Mouse (Mus musculus) neural tube, embryonic 11.5 days (tissue): ENCODE measurements around the gene Tnik. TPM values are rescaled to one million over a fixed set of nuclear protein-coding genes. Genes with fewer than 3 reads are reported as not detected.

Experiments used
- ATAC-seq: fragments of 200-750 bp; cut with Nextera tagmentation; 2 replicates; pipeline ENCODE4 v1.8.0; 2017; ENCODE audit warnings: moderate number of reproducible peaks, mild to moderate bottlenecking, moderate TSS enrichment, moderate library complexity; ENCODE audit not compliant: insufficient read depth, low FRiP score, low TSS enrichment
- DNase-seq: peaks from one replicate; pipeline ENCODE4 v3.0.0-alpha.2; 2015; ENCODE audit warnings: low spot score
- H3K27ac ChIP-seq: fragments of 300-500 bp; sonication (generic); 2 replicates; pipeline ENCODE4 v1.5.1; 2014; ENCODE audit warnings: low read depth, mild to moderate bottlenecking, low read length
- H3K27me3 ChIP-seq: fragments of 300-500 bp; sonication (generic); 2 replicates; pipeline ENCODE4 v1.6.1; 2014; ENCODE audit warnings: mild to moderate bottlenecking, low read length, mixed read lengths; ENCODE audit not compliant: control insufficient read depth, insufficient read depth
- H3K36me3 ChIP-seq: fragments of 300-500 bp; sonication (generic); 2 replicates; pipeline ENCODE4 v1.6.1; 2014; ENCODE audit warnings: mild to moderate bottlenecking, low read length, moderate library complexity, mixed read lengths; ENCODE audit not compliant: control insufficient read depth, insufficient read depth
- H3K4me1 ChIP-seq: fragments of 300-500 bp; sonication (generic); 2 replicates; pipeline ENCODE4 v1.6.1; 2014; ENCODE audit warnings: low read length, mixed read lengths; ENCODE audit not compliant: control insufficient read depth, insufficient read depth
- H3K4me2 ChIP-seq: fragments of 300-500 bp; sonication (generic); 2 replicates; pipeline ENCODE4 v1.6.1; 2014; ENCODE audit warnings: low read depth, mild to moderate bottlenecking, moderate library complexity
- H3K4me3 ChIP-seq: fragments of 300-500 bp; sonication (generic); 2 replicates; pipeline ENCODE4 v1.5.1; 2014; ENCODE audit warnings: low read depth, low read length
- H3K9ac ChIP-seq: fragments of 300-500 bp; sonication (generic); 2 replicates; pipeline ENCODE4 v1.6.1; 2014; ENCODE audit warnings: mild to moderate bottlenecking, low read length
- H3K9me3 ChIP-seq: fragments of 300-500 bp; sonication (generic); 2 replicates; pipeline ENCODE4 v1.6.1; 2016; ENCODE audit warnings: low read length; ENCODE audit not compliant: control insufficient read depth
- WGBS: fragments of 180-500 bp; shearing (Covaris S2); extraction: QIAGEN DNeasy Blood & Tissue Kit; methylation state at CpG from one replicate; pipeline ENCODE4 v1.1.7; 2014; 5-methylcytosine and 5-hydroxymethylcytosine counted together
- polyA plus RNA-seq: library from polyadenylated mRNA; unstranded; fragments of >200 nt; fragmentation: Nextera tagmentation; extraction: Ambion mirVana; gene quantifications from 2 replicates; pipeline ENCODE4 v1.2.1, GENCODE M21; 2014

Gene Tnik
- polyA plus RNA-seq, 1 experiment from 2014 or later: 26.0 TPM

DNA sequence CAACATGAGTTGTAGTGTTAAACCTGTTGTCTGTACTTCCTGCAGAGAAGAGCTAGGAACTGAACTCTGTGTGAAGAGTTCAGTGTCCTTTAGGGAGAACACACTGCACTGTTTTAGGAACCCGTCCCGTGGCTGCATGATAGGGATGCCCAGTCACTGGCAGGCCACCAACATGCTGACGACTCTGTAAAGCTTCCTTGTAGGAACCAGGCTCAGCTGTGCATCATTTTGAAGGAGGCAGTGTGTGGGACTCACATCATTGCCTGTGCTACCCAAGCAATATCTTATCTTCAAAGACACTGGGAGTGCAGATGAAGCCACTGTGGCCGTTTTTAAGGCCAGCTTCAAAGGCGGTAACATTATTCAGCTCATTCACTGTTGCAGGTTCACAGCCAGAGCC, 106.7 kb downstream of the Tnik start:
- Histone ChIP-seq H3K9me3 (no peaks in the 10 kb centered on the region), H3K4me1 (no peaks in the 10 kb centered on the region), H3K27me3 (no peaks in the 10 kb centered on the region), H3K4me3 (no peak overlapping the region), H3K36me3 (no peaks in the 10 kb centered on the region), H3K27ac (no peak overlapping the region), H3K4me2 (no peak overlapping the region), H3K9ac (no peak overlapping the region)
- ATAC-seq (no peak), DNase-seq (no peak)
- 78% methylated on average over 5 of the region's 5 CpGs for WGBS

DNA sequence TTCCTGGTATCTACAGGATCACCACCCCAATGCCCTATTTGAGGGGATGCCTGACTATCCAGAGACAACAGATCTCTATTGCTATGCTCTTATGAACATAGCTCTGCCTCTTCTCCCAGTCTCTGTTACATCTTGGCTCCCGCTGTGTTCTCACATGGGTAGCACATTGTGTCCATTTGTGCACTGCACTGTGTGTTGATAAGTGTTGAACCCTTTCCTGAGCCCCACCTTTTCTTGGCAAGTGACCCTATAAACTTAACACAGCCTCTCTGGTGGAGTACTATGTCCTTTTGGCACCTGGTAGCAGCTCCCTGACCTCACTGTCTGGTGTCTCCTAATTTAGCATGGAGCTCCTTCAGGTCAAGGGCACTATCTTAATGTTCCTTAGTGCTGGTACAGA, 108.6 kb downstream of the Tnik start:
- Histone ChIP-seq H3K36me3 (no peaks in the 10 kb centered on the region), H3K9ac (no peak overlapping the region), H3K27ac (no peak overlapping the region), H3K9me3 (no peaks in the 10 kb centered on the region), H3K4me1 (no peaks in the 10 kb centered on the region), H3K4me3 (no peak overlapping the region), H3K4me2 (no peak overlapping the region), H3K27me3 (no peaks in the 10 kb centered on the region)
- 88% methylated on average over 1 of the region's 1 CpGs for WGBS
- ATAC-seq (no peak), DNase-seq (no peak)

- Histone ChIP-seq H3K27ac (no peak overlapping the region), H3K4me2 (no peak overlapping the region), H3K36me3 (no peaks in the 10 kb centered on the region), H3K9ac (no peak overlapping the region), H3K4me1 (no peaks in the 10 kb centered on the region), H3K9me3 (no peaks in the 10 kb centered on the region), H3K27me3 (no peaks in the 10 kb centered on the region), H3K4me3 (no peak overlapping the region)
- DNase-seq (no peak), ATAC-seq (no peak)
- WGBS: 88% methylated on average over 2 of the region's 2 CpGs
Measured at GRCm38 (mm10) chr3:28372459-28372858, 109.4 kb downstream of the Tnik start.

- Histone ChIP-seq H3K4me3 (no peak overlapping the region), H3K27me3 (no peaks in the 10 kb centered on the region), H3K36me3 (no peaks in the 10 kb centered on the region), H3K9me3 (no peaks in the 10 kb centered on the region), H3K9ac (no peak overlapping the region), H3K27ac (no peak overlapping the region), H3K4me1 (no peaks in the 10 kb centered on the region), H3K4me2 (no peak overlapping the region)
- ATAC-seq: no peak
- DNase-seq: no peak
- WGBS: 90% methylated on average over 6 of the region's 6 CpGs
Measured at GRCm38 (mm10) chr3:28374738-28375510, 111.9 kb downstream of the Tnik start.

DNA sequence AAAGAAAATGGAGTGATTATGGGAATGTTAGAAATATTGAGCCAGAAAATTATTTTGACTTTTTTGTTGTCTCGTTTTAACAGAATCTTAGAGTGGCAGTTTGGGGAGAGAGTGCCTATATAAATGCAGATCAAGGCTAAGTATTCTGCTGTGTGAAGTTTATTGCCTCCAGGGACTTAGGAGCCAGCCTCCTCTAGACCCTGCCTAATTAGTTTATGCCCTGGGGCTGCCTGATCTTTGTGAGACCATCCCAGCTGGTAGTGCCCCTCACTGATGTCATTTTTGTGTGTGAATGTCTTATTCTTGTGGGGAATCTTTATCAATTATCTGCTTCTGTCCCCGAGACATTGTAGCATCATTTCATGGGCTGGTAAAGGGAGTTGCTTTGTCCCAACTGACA, 117.2 kb downstream of the Tnik start:
- no peaks in the 10 kb centered on the region for H3K4me1 ChIP-seq
- H3K27me3 ChIP-seq: no peaks in the 10 kb centered on the region
- H3K9ac ChIP-seq: no peak overlapping the region
- H3K4me3 ChIP-seq: no peak overlapping the region
- H3K27ac ChIP-seq: no peak overlapping the region
- H3K4me2 ChIP-seq: no peak overlapping the region
- H3K36me3 ChIP-seq: no peaks in the 10 kb centered on the region
- no peaks in the 10 kb centered on the region for H3K9me3 ChIP-seq
- DNase-seq (no peak), ATAC-seq (no peak; the same call in 1 of the 2 replicates)
- WGBS: 20% methylated on average over 2 of the region's 2 CpGs

- H3K4me3 ChIP-seq: no peak overlapping the region
- no peak overlapping the region for H3K4me2 ChIP-seq
- no peak overlapping the region for H3K9ac ChIP-seq
- H3K4me1 ChIP-seq: no peaks in the 10 kb centered on the region
- 67% methylated on average over 11 of the region's 11 CpGs for WGBS
- H3K27me3 ChIP-seq: no peaks in the 10 kb centered on the region
- no peak for ATAC-seq
- no peak overlapping the region for H3K27ac ChIP-seq
- no peaks in the 10 kb centered on the region for H3K36me3 ChIP-seq
- DNase-seq: no peak
- no peaks in the 10 kb centered on the region for H3K9me3 ChIP-seq
Measured at GRCm38 (mm10) chr3:28383526-28384126, 120.6 kb downstream of the Tnik start.

DNA sequence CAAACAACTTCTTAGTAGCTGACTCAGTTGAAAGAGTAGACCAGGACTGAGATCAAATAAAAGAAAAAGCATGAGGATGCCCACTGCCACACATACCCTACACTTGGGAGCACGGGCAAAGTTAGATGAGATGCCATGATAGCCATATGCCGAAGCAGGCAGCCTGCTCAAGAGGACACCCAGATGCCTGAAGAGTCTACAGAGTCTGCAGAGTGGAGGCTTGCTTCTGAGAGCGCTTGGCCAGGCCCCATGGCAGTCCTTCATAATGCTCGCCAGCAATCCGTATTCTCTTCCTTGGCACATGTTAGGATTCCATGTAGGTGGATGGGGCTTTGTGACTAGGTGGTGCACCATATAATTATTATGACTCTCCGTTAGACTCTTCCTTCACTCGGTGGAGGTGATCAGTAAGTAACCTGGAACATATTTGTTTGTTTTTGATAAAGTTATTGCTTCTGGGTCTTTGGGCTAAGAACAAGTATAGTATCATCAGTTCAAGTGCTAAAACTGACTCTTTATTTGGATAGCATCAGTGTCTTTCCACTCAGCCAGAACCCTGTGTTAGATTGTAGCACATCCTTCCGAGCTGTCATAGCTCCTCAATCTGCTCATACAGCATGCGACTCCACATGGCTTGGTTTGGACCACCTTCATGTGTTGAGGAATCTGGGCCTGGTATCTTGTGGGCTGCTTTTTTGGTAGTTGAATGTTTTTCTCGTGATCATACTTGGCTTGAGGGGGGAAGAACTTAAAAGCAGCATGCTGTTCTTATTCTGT, 122.4 kb downstream of the Tnik start:
- 93% methylated on average over 10 of the region's 10 CpGs for WGBS
- Histone ChIP-seq H3K27me3 (no peaks in the 10 kb centered on the region), H3K4me1 (no peaks in the 10 kb centered on the region), H3K9me3 (no peaks in the 10 kb centered on the region), H3K4me3 (no peak overlapping the region), H3K9ac (no peak overlapping the region), H3K36me3 (no peaks in the 10 kb centered on the region), H3K27ac (no peak overlapping the region), H3K4me2 (no peak overlapping the region)
- ATAC-seq (no peak), DNase-seq (no peak)

DNA sequence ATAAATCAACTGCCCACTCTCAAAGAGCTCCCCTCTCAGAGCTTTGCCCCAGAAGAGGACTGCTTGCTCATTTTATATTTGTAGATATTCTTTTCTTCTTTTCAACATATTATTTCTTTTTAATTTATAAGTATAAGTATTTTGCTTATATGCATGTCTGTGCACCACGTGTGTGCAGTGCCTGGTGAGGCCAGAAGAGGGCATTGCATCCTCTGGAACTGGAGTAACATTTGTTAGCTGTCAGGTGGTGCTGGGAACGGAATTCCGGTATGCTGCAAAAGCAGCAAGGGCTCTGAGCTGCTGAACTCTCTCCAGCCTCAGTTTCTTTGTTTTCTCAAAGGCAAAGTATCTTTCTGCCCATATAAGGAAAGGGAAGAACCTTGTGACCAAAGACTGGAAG, 125.5 kb downstream of the Tnik start:
- Histone ChIP-seq H3K4me1 (no peaks in the 10 kb centered on the region), H3K4me2 (no peak overlapping the region), H3K9me3 (no peaks in the 10 kb centered on the region), H3K27me3 (no peaks in the 10 kb centered on the region), H3K36me3 (no peaks in the 10 kb centered on the region), H3K27ac (no peak overlapping the region), H3K9ac (no peak overlapping the region), H3K4me3 (no peak overlapping the region)
- ATAC-seq (no peak), DNase-seq (no peak)
- WGBS: 80% methylated on average over 3 of the region's 3 CpGs
